Mouse (Mus musculus): ENCODE measurements around the gene a.

a gene

DNA sequence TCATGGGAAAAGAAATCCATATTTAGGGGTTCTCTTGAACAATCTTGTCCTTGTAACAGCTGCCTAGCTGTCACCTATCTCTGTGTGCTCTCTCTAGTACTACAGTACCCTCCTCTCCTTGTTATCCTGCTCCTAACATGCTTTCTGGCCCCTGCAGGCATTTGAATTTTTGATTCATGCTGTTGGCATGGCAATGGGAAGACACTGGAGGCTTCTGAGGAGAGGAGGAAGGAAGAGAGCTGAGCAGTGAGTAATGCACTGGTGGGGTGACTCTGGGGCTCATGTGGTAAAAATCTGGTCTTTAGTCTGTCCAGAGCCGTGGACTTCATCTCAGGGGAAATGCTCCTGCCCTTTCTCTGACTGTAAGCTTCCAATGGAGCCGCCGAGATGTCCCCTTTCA lies 5.9 kb upstream of the a start:
- peak; percentile 53 for DNase-seq

DNA sequence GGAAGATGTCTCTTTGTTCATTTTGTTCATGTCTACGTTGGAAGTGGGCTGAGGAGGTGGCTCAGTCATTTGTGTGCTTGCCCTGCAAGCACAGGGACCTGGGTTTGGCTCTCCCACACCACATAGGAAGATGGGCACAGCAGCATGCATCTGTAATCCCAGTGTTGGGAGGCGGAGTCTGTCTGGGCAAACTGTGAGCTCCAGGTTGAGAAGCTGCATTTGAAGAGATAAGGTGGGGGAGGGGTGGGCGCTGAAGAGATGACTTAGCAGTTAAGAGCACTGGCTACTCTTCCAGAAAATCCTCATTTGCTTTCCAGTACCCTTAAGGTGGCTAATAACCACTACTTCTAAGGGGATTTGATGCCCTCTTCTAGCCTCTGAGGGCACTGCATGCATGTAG lies 5.0 kb upstream of the a start:
- peak; percentile 43 for DNase-seq

DNA sequence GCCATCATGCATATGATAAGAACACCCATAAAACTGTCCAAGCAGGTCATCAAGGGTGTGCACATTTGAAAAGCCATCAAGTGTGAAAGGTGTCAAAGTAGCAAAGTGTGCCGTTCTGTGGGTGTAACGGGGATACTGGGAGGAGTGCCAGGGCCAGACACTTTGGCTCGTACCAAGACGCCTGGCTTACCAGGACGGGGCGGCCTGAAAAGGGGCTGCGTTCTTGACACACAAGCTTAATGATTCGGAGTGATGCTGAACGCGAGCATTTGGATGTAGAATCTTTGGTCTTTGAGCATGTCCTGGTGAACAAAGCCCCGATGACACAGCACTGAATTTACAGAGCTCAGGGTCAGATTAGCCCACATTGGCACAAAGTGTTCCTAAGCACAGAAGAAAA lies 4.4 kb upstream of the a start:
- DNase-seq, result peak; percentile 12

DNA sequence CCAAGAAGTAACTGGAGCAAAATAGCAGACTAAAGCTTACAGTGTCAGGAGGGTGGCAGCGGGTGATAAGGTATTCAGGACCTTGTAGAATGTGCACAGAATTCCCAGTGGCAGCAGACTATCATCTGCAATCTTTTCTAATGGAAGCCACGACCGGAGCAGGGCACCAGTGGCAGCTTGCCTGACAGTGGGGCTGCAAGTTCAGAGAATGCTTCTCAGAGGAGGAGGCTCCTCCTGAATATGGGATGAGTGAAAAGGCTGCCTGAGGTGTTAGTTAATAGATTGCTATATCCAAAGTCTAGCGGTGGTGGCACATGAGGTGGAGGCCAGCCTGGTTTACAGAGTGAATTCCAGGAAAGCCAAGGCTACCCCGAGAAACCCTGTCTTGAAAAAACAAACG lies 1.8 kb upstream of the a start:
- DNase-seq, result no peak

DNA sequence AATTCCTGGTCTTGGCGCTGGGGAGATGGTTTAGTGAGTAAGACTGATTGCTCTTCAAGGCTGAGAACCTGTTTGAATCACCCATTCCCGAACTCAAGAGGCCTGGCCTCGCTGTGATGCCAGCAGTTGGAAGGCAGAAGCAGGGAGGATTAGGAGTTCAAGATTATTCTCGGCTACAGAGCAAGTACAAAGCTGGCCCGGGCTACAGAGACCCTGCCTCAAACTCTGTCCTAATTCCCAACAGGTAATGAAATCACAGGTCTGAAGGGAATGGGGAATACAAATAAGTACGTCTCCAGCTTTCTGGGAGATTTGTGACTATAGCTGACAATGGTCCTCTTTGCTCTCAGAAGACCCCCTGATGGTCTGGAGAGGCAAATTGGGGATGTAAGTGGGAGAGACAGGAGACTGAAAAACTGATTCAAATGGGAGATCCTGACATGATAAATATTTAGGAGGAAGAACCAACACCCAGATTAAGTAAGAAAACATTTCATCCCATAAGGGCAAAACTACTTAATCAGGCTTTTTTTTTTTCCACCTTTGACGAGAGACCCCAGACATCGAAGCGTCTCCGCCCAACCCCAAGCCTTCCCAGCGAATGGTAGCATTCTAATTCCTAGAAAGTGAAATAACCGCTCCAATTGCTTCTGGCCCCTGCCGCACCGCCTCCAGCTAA lies 1.1 kb upstream of the a start:
- DNase-seq, result peak; percentile 25

DNA sequence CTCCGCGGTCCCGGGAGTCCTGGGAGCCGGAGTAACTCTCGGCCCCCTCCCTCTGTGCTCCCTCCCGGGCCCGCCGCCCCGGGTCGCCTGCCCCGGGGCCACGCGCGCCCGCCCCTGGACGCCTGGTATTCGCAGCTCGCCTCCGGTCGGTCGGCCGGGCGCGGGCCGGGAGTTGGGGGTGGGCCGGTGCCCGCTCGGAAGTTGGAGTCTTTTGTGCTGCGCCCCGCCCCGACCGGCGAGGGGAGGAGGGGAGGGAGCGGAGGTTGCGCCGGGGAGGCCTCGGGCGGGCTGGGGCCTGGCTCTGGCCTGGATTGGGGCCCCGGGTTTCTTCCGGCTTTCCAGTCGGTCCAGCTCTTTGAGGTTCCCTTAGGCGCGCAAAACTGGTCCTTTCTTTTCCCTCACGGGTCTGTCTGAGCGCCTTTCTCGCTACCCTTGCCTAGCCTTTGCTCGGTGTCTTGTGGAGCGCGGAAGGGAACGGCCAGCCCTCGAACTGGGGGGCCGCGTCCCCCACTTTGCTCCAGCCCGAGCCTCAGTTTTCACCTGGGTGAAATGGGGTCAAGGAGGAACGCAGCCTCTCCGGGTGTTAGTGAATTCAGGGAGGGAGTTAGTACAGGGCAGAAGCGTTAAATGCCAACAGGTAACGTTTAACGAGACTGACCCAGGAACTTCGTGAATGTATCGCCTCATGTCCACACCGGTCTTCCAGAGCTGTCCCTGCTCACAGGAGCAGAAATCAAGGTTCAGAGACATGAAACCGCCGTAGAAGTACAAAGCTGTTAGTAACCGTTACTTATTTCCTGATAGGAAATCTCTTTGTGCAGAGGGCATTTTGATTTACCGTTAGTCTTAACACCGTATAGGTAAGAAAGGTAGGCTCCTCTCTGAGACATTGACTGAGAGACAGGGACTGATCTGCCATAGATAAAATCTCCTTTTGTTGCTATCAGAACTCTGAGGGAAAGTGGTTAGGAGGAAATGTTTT lies 750 bp downstream of the a start:
- peak; percentile 74 for DNase-seq

DNA sequence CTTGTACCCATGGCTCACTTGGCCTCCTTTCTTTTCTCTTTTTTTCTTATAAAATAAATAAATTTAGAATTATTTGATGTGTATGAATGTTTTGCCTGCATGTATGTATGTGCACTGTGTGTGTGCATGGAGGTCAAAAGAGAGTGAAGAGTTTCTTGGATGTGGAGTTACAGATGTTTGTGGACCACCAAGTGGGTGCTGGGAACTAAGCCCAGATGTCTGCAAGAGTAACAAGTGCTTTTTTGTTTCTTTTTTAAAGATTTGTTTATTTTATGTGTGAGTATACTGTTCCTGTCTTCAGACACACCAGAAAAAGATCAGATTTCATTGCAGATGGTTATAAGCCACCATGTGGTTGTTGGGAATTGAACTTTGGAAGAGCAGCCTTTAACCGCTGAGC lies 12.2 kb downstream of the a start:
- DNase-seq, result no peak

GRCm38 (mm10) chr2:154803845-154804244 lies 12.6 kb downstream of the a start:
- no peak for DNase-seq

GRCm38 (mm10) chr2:154807689-154808088 lies 16.5 kb downstream of the a start:
- DNase-seq, result no peak

- peak; percentile 85 for DNase-seq
Measured at GRCm38 (mm10) chr2:154809107-154809762, 18.0 kb downstream of the a start.

DNA sequence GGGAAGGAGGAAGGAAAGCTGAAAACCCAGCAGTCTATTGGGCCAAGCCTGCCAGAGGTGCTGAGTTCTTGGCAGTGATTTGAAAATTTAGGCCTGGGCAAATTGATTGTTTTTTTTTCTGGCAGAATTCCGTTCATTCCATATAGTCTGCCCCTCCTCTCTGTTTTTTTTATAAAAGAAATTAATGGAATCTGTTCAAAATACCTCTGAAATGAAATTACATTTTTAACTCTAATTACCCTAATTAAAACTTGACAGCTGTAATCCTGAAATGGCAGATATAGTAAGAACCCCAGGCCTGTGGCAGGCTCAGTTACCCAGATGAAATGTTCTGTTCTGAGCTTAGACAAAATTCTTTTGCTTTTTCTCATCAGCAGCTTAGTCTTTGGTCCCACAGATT lies 19.6 kb downstream of the a start:
- no peak for DNase-seq

- DNase-seq, result no peak
Measured at GRCm38 (mm10) chr2:154813426-154813825, 22.2 kb downstream of the a start.

- DNase-seq, result peak; percentile 8
Measured at GRCm38 (mm10) chr2:154817089-154817488, 25.9 kb downstream of the a start.

DNA sequence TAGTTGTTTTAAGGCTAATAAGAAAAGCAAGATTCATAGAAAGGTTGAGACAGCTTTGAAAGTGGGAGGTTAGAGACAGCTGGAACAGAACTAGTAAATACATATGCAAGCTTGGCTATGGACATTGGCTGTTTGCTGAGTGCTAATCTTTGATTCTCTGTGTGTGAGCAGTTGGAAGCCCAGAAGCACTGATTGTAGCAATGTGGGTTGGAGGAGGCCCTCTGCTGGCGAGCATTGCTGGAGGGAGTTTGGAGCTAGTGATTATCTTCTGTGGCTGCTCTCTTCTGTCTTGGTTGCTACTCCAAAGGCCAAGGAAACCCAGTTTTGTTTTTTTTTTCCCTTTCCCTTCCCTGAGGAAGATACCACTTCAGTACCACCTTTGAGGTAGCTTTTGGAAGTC lies 26.6 kb downstream of the a start:
- peak; percentile 49 for DNase-seq

- no peak for DNase-seq
Measured at GRCm38 (mm10) chr2:154818599-154818998, 27.4 kb downstream of the a start.

GRCm38 (mm10) chr2:154820346-154820745 lies 29.1 kb downstream of the a start:
- DNase-seq, result no peak

DNA sequence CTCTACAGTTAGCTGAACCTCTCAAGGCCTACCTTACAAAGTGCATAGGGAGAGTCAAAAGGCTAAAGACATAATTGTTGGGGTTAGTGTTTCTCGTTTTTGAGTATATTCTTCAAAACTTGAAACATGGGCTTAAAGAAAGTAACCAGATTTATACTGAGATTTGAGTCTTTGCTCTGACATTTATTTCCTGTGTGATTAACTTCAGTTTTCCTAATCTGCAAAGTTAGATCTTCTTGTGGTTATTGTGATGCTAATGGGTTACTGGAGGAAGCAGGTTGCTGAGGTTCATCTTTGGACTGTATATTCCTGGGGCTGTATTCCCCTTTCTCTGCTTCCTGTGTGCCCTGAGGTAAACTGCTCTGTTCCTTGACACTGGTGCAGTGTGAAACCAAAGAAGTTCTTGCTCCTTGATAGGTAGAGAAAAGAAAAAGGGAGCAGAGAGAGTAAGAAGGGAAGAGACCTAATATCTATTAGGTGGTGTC lies 34.9 kb downstream of the a start:
- DNase-seq, result no peak

DNA sequence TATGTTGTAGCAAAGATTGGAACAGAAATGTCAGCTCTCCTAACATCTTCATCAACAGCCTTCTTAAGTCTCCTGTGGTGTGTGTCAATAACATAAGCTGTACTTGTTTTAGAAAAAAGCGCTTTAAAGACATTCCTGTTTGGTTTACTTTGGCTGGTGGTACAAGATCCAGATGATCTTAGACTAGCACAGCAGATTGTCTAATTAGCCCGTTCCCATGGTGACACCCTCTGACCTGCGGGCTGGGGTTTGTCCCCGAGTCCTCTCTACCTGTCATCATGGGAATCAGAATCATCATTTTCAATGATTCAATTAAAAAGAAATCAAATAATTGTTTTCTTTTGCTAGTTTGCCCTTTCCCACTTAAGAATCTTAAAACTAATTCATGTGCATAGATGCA lies 36.3 kb downstream of the a start:
- no peak for DNase-seq

DNA sequence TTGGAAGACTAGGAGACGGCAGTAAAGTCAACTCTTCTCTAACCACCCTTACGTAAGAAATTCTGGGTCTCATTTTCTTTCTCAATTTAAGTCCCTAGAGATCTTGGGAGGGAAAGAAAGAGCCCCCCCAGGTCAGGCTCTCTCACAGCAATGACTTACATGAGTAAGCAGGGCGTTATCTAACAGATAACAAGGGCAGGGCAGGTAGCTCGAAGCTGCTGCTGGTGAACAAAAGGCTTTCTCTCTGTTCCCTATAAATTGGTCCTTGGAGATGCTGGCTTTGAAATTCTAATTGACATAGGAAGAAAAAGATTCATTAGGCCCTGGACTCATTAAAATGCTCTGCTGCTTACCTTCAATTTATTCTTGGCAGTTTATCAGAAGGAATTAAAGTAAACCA lies 41.3 kb downstream of the a start:
- no peak for DNase-seq

DNA sequence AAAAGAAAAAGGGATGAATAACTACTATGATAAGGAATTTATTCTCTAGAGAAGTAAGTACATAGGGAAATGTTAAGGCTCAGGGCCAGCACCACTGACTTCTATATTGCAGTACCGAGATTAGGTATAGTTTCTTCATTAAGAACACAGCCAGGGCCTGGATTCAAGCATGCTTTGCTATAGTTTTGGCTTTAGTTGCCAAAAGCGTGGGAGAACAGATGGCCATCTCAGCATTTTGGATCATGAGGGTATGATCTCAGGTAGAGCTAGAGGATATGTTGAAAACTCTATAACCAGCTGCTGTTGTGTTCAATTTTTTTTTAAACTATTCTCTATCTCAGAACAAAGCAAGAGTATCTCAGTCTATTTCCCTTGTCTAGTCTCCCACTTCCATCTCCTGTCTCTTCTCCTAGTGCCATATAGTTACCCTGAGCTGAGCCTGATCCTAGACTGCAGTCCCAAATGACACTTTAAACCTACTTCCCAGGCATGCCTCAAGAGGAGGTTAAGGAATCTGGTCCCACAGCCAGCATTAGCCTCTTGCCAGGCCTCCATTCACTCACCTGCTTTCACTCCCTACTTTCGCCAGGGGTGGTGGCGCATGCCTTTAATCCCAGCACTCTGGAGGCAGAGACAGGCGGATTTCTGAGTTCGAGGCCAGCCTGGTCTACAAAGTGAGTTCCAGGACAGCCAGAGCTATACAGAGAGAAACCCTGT lies 43.1 kb downstream of the a start:
- DNase-seq, result no peak

GRCm38 (mm10) chr2:154836537-154836936 lies 45.3 kb downstream of the a start:
- no peak for DNase-seq

DNA sequence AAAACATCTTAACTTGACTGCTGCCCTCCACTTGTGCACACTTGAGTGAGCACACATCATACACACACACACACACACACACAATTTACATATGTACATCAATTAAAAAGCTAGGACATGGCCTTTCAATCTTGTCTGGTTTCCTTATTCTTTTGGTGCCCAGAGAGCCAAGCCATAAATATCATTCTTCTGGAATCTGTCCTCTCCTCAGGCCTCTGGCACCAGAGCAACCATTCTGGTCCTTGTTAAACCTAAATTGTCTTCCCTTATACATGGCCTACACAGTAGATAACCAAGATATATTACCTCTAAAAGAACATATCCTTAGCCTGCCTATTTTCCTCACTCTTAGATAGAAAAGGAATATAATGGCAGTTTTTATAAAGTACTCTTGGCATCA lies 56.9 kb downstream of the a start:
- DNase-seq, result no peak

DNA sequence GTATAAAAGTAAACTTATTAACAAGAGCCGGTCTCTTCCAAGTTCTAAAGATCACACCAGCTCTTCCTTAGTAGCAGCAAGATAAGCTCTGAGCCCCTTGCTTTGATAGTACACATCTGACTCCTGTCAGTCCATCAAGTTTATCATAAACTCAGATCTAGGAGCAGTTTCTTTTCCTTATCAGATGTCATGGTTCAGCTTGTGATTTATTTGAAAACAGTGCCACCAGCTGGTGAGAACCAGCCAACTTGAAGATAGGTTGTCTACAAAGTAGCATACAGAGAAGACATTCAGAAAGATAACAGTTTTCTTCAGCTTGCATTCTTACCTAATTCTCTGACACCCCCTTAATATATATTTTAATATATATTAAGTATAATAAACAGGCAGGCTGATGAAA lies 64.2 kb downstream of the a start:
- peak; percentile 80 for DNase-seq

Measured in retina, postnatal 1 day (tissue).